Mouse (Mus musculus) spleen, adult 2 months (tissue): ENCODE measurements around the gene Pkp3. TPM values are rescaled to one million over a fixed set of nuclear protein-coding genes. Genes with fewer than 3 reads are reported as not detected.
A peak's percentile ranks its signal among the peaks of the same experiment; 100 is the strongest.

Source experiments
- DNase-seq, 2 experiments: peaks; one replicate each; pipeline versions ENCODE4 v3.0.0 to v3.0.0-alpha.2; 2012 to 2021; ENCODE audit warnings: low spot score in 2 of 2, low read depth in 1 of 2
- H3K27ac ChIP-seq: fragments of 200-500 bp; 2 replicates; pipeline ENCODE4 v1.5.1; 2012; ENCODE audit warnings: low read length, inconsistent platforms; ENCODE audit not compliant: insufficient read depth
- H3K27me3 ChIP-seq: fragments of 200-500 bp; 2 replicates; pipeline ENCODE4 v1.6.1; 2012; ENCODE audit warnings: mild to moderate bottlenecking, moderate library complexity, low read length, inconsistent platforms; ENCODE audit not compliant: control insufficient read depth, insufficient read depth
- H3K36me3 ChIP-seq: fragments of 200-500 bp; 2 replicates; pipeline ENCODE4 v1.6.1; 2012; ENCODE audit warnings: mild to moderate bottlenecking, low read length, inconsistent platforms; ENCODE audit not compliant: control insufficient read depth, insufficient read depth
- H3K4me1 ChIP-seq: fragments of 200-500 bp; 2 replicates; pipeline ENCODE4 v1.6.1; 2011; ENCODE audit warnings: inconsistent platforms; ENCODE audit not compliant: control insufficient read depth, insufficient read depth, insufficient read length
- H3K4me3 ChIP-seq: fragments of 200-500 bp; 2 replicates; pipeline ENCODE4 v1.5.1; 2011; ENCODE audit warnings: mild to moderate bottlenecking, inconsistent platforms; ENCODE audit not compliant: insufficient read depth, insufficient read length; ENCODE audit errors: extremely low read depth
- CTCF ChIP-seq: fragments of 200-500 bp; IDR thresholded peaks from 2 replicates; pipeline ENCODE4 v1.5.1; 2011; ENCODE audit warnings: mild to moderate bottlenecking, inconsistent platforms; ENCODE audit not compliant: insufficient read depth, insufficient read length, insufficient replicate concordance; ENCODE audit errors: extremely low read depth
- POLR2A ChIP-seq: fragments of 200-500 bp; IDR thresholded peaks from 2 replicates; pipeline ENCODE4 v1.6.1; 2011; ENCODE audit warnings: low read depth, low read length, inconsistent platforms
- WGBS: fragments of 180-500 bp; shearing (Covaris S2); methylation state at CpG from one replicate; pipeline ENCODE4 v1.1.7; 2018; 5-methylcytosine and 5-hydroxymethylcytosine counted together
- polyA plus RNA-seq: library from polyadenylated mRNA; depleted of rRNA; stranded (reverse); fragments of >200 nt; gene quantifications from 2 replicates; pipeline ENCODE4 v1.2.3, GENCODE M21; 2012

Gene Pkp3
- polyA plus RNA-seq, 1 experiment, result 30.1 TPM

DNA sequence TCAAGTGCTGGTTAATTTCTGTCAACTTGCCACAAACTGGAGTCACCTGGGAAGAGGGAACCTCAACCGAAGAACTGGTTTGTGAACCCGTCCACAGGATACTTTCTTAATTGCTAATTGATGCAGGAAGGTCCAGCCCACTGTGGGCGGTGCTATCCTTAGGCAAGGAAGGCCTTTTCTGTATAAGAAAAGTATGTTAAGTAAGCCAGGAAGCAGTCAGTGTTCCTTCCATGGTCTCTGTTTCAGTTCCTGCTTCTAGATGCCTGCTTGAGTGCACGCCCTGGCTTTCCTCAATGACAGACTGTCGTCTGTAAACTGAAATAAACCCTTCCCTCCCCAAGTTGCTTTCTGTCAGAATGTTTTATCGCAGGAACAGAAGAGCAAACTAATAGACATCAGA is 21.0 kb upstream of the Pkp3 start:
- H3K4me1 ChIP-seq, result peaks cover 10% of the 10 kb centered on the region
- H3K27me3 ChIP-seq, result peaks cover 15% of the 10 kb centered on the region
- DNase-seq, result no peak
- H3K36me3 ChIP-seq, result no peaks in the 10 kb centered on the region
- H3K4me3 ChIP-seq, result no peak overlapping the region
- WGBS, result 64% methylated on average over 6 of the region's 6 CpGs
- TF ChIP-seq CTCF (no peak), POLR2A (no peak)
- no peak overlapping the region for H3K27ac ChIP-seq

DNA sequence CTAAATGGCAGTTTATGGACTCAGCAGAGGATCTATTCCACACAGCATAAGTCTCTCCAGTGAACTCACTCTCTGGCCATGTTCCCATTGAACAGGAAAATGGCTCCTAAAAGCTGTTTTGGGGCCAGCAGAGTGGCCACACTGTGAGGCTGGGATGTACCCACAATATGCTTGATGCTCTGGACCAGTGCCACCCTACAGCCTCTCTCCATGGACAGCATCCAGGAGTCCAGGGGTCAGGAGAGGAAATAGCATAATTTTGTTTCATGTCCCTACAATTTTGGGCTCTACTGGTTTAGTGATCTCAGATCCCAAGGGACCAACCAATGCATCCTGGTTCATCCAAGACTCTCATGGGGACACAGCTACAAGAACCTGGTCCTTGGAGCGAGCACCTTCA is 20.5 kb upstream of the Pkp3 start:
- WGBS, result 91% methylated on average over 1 of the region's 1 CpGs
- H3K36me3 ChIP-seq, result no peaks in the 10 kb centered on the region
- peaks cover 15% of the 10 kb centered on the region for H3K27me3 ChIP-seq
- no peak for TF ChIP-seq POLR2A
- TF ChIP-seq CTCF, result no peak
- DNase-seq, result no peak
- H3K27ac ChIP-seq, result no peak overlapping the region
- no peak overlapping the region for H3K4me3 ChIP-seq
- H3K4me1 ChIP-seq, result peaks cover 10% of the 10 kb centered on the region

DNA sequence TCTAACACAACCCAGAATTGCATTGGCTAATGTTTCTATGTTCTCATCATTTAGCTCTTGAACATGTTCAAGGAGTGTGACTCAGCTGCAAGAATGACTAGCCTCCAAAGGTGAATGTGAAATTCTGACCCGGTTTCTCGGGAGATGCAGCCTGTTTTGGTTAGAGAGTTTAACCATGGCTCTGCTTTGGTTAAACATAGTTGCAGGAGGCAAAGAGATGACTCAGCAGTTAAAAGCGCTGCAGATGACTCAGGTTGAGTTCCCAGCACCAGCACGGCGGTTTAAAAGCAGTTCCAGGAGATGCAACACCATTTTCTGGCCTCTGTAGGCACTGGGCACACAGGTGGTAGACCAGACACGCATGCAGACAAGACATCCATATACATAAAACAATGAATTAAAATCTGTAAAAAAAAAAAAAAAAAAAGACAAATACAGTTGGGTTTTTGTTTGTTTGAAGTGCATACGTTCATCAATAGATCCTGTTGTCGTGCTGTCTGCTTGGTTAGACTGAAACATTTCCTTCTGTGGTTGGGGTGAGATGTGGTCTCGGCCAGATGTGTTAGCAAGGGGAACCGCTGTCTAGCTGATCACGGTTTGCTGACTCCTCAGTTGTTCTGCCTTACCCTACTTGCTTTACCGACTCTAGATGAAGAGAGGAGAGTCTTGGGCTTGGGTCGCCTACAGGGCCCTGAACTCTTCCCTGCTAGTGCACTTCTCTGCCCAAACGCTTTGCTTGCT is 19.2 kb upstream of the Pkp3 start:
- Histone ChIP-seq H3K4me3 (no peak overlapping the region), H3K4me1 (peaks cover 10% of the 10 kb centered on the region), H3K36me3 (no peaks in the 10 kb centered on the region), H3K27me3 (peaks cover 15% of the 10 kb centered on the region), H3K27ac (no peak overlapping the region)
- no peak for DNase-seq
- WGBS, result 43% methylated on average over 14 of the region's 14 CpGs
- TF ChIP-seq POLR2A, result no peak
- no peak for TF ChIP-seq CTCF

DNA sequence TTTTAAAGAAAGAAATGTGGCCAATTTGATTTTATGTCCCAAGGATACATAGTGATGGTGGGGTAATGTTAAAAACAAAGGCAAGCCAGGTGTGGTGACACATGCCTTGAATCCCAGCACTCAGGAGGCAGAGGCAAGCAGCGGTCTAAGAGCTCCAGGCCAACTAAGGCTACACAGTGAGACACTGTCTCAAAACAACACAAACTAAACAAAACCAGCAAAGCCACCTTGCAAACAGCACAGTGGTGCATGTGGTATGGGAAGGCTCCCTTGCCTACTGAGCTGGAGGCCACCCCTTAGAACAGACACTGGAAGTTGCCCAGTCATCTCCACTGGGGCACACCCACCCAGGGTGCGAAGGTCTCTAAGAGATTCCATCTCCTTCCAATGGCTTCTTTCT is 18.1 kb upstream of the Pkp3 start:
- no peak overlapping the region for H3K4me3 ChIP-seq
- TF ChIP-seq POLR2A (no peak), CTCF (no peak)
- peaks cover 10% of the 10 kb centered on the region for H3K4me1 ChIP-seq
- 79% methylated on average over 2 of the region's 2 CpGs for WGBS
- no peak overlapping the region for H3K27ac ChIP-seq
- no peaks in the 10 kb centered on the region for H3K36me3 ChIP-seq
- peaks cover 15% of the 10 kb centered on the region for H3K27me3 ChIP-seq
- DNase-seq, result no peak

DNA sequence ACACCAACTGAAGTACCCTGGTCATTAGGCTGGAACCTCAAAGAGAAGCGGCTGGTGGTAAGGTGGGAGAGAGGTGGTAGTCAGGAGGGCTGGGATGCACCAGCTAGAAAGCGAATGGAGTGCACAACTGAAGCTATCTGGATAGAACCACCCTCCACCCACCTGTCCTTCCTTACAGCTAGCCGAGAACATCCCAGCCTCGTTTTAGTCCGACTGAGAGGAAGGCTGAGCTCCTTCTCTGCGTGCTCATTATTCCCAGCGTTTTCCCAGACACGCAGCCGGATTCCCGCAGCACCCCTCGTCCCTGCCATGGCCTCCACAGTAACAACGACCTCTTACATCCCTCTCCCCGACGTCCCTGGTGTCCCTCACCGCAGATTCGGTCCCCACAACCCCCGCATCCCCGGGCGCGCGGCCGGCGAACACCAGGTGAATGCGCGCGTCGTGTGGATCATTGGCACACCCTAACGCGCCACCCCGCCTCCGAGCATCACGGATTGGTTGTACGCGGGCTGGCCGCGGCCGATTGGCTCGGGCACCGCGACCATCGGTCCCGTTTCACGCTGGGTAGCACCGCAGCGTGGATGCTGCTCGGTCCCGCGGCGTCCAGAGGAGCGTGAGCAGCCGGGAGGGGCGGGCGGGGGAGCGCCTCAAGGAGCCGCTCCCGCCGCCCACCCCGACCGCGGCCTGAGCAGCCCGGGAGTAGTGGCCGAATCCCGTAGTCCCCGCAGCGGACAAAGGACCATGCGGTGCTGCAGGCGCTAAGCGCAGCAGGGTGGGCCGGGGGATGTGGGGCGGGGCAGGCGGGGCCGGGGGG is 17.4 kb upstream of the Pkp3 start, which contains the start of gene B4galnt4:
Gene B4galnt4, plus strand, starts transcription at position 679 of the 817 bp plus-strand sequence.
- Histone ChIP-seq H3K27me3 (peaks cover 15% of the 10 kb centered on the region), H3K36me3 (no peaks in the 10 kb centered on the region), H3K4me1 (peaks cover 10% of the 10 kb centered on the region), H3K27ac (no peak within 1 kb of the TSS), H3K4me3 (peak within 1 kb of the TSS; percentile 29; the same call in 1 of the 2 replicates)
- no peak for TF ChIP-seq CTCF
- no peak for TF ChIP-seq POLR2A
- no peak for DNase-seq
- WGBS, result 3% methylated on average over 67 of the region's 72 CpGs

DNA sequence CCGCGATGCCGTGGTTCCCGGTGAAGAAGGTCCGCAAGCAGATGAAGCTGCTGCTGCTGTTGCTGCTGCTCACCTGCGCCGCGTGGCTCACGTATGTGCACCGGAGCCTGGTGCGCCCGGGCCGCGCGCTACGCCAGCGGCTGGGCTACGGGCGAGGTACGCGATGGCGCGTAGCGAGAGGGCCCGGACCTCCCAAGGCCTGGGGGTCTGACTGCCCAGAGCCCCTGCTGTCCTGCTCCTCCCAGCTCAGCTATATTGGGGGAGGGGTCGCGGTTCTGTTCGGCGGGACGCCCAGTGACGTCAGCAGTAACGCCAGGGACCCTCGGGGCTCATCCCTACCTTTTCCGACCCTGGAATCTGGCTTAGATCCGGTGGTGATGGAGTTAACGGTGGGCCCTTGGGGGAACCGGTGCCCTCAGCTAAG is 16.7 kb upstream of the Pkp3 start:
- Histone ChIP-seq H3K27ac (no peak overlapping the region), H3K4me1 (peaks cover 10% of the 10 kb centered on the region), H3K4me3 (no peak overlapping the region), H3K36me3 (no peaks in the 10 kb centered on the region), H3K27me3 (peaks cover 15% of the 10 kb centered on the region)
- WGBS, result 9% methylated on average over 32 of the region's 37 CpGs
- DNase-seq, result no peak
- TF ChIP-seq CTCF (no peak), POLR2A (no peak)
